Mouse (Mus musculus) CD8-positive naive resting alpha-beta T cell, adult 2 months (primary cell): ENCODE measurements around the gene Ep300.
"Not testable (repeated sequence)": the region's sequence is repeated elsewhere in the genome, so short reads cannot be mapped to it uniquely, and the experiment has no call there.

Experiments used
- DNase-seq, 2 experiments: peaks; one replicate each; pipeline ENCODE4 v3.0.0; 2022; ENCODE audit warnings: low read depth in 2 of 2, low spot score in 2 of 2

Gene Ep300

DNA sequence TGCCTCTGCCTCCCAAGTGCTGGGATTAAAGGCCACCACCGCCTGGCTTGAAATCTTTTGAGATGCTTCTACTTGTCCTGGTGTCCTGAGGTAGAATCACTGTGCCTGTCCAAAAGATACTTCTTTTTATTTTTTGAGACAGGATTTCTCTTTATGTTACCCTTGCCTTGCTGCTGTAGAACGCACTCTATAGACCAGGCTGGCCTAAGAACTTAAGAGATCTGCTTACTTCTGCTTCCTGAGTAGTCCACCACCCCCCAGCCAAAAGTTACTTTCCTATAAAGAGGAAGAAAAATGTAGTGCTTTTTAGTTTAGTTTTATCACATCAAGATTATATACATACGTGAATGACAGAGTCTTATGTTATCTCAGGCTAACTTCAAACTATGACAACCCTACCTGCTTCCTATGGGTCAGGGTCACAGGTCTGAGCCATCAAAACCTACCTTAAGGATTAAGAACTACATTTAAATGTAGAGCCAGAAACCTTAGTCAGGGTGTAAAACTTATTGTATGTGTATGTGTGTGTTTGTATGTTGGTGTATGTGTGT lies 9.1 kb downstream of the Ep300 start:
- DNase-seq, result no peak

- DNase-seq, result not testable (repeated sequence)
These were observed 13.6 kb downstream of the Ep300 start for GRCm38 (mm10) chr15:81598742-81599141.

GRCm38 (mm10) chr15:81605241-81605640 lies 20.1 kb downstream of the Ep300 start:
- no peak for DNase-seq

DNA sequence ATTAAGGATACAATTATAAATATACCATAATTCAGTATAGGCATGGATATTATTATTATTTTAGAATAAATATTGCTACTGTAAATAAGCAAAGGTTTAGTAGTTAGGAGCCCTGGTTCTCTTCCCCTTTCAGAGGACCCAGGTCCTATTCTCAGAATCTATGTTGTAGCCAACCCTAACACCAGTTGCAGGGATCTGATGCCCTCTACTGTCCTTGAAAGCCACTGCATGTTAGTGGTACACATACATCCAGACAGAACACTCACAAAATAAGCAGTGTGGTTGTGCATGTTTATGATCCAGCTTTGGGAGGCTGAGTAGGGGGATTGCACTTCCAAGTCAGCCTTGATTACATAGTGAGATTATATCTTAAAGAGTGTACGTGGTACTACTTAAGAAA lies 21.5 kb downstream of the Ep300 start:
- peak in 1 of 2 experiments; percentile 48 for DNase-seq

DNA sequence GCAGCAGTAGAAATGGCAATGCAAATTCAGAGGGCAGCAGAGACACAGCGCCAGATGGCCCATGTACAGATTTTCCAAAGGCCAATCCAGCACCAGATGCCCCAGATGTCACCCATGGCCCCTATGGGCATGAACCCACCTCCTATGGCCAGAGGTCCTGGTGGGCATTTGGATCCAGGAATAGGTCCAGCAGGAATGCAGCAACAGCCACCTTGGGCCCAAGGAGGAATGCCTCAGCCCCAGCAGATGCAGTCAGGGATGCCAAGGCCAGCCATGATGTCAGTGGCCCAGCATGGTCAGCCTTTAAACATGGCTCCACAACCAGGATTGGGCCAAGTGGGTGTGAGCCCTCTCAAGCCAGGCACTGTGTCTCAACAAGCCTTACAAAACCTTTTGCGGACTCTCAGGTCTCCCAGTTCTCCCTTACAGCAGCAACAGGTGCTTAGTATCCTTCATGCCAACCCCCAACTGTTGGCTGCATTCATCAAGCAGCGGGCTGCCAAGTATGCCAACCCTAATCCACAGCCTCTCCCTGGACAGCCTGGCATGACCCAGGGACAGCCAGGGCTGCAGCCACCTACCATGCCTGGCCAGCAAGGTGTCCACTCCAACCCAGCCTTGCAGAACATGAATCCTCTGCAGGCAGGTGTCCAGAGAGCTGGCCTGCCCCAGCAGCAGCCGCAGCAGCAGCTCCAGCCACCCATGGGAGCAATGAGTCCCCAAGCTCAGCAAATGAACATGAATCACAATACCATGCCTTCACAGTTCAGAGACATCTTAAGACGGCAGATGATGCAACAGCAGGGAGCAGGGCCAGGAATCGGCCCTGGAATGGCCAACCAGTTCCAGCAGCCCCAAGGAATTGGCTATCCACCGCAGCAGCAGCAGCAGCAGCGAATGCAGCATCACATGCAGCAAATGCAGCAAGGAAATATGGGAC lies 64.6 kb downstream of the Ep300 start:
- DNase-seq, result no peak

DNA sequence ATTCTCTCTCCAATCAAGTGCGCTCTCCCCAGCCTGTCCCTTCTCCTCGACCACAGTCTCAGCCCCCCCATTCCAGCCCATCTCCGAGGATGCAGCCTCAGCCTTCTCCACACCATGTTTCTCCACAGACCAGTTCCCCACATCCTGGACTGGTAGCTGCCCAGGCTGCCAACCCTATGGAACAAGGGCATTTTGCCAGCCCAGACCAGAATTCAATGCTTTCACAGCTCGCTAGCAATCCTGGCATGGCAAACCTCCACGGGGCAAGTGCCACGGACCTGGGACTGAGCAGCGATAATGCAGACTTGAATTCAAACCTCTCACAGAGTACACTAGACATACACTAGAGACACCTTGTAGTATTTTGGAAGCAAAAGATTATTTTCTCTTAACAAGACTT lies 65.5 kb downstream of the Ep300 start:
- DNase-seq, result no peak

DNA sequence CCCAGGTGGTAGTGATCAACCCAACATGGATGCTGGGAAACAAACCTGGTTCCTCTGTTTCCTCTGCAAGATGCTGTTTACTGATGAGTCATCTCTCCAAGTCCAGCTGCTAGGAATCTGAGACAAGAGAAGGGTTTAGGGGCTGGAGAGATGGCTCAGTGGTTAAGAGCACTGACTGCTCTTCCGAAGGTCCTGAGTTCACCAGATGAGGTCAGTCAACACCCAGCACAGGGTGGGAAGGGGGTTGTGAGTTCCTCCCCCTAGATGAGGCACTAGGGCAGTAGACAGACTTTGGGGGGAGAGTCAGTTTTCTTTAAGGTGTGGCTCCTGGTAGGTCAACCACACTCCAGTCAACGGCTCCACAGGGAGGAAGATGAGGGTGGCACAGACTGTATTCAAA lies 76.5 kb downstream of the Ep300 start:
- no peak for DNase-seq

- DNase-seq, result no peak
These were observed 78.1 kb downstream of the Ep300 start for GRCm38 (mm10) chr15:81663281-81663680.

DNA sequence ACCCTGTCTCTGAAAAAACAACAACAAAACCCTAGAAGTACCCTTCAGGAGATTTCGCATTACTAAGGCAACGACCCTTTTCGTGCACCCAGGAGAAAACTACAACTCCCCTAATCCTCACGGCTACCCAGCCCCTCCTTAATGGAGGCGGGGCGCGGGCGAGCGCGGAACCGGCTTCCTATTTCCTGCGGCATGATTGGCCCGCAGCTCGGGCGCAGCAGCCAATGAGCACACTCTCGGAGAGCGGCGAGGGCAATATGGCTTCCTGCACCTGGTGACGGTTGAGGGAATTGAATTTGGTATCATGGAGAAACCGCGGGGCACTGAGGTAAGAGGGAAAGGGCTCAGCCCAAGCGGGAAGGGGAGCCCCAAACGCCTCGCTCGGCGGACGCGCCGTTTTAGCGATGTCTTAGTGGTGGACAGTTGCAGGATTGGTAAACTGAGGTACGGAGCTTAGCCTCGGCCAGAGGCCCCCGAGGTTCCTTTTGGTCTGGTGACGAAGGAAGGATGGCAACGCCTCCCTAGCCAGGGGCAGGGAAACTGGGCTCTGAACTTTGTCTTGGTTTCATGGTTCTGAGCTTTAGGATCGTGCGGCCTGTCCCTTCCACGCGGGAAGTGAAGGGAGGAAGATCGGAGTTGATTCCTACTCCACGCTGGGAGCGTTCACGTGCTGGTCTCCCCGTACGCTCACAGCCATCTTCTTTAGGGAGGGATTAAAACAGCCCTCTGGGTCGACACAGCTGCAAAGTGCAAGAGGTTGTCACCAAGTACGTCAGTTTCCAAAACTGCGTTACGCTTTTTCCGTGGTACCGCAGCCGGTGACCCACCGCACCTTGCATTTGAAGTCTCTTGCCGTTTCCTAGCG lies 78.8 kb downstream of the Ep300 start, which contains the start of gene L3mbtl2:
Gene L3mbtl2 (plus strand): TSS at position 193 of the 865 bp plus-strand sequence.
- peak; percentile 81 to 87 for DNase-seq

DNA sequence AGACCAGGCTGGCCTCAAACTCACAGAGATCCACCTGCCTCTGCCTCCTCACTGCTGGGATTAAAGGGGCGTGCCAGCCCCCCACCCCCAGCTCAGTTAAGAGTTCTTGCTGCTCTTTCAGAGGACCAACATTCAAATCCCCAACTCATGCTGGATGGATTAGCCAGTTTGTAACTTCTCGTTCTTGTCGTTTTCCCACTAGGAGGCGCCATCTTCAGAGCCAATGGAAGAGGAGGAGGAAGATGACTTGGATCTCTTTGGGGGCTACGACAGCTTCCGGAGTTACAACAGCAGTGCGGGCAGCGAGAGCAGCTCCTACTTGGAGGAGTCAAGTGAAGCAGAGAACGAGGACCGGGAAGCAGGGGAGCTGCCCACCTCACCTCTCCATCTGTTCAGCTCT lies 81.8 kb downstream of the Ep300 start:
- no peak for DNase-seq

GRCm38 (mm10) chr15:81670231-81670640 lies 85.1 kb downstream of the Ep300 start:
- DNase-seq, result no peak

- no peak for DNase-seq
These were observed 91.5 kb downstream of the Ep300 start for GRCm38 (mm10) chr15:81676637-81677036.

GRCm38 (mm10) chr15:81680301-81680805 lies 95.2 kb downstream of the Ep300 start:
- no peak for DNase-seq

GRCm38 (mm10) chr15:81693366-81693966 lies 108.3 kb downstream of the Ep300 start:
- no peak for DNase-seq

- DNase-seq, result peak; percentile 40 to 51
These were observed 109.1 kb downstream of the Ep300 start for GRCm38 (mm10) chr15:81693967-81694881.

GRCm38 (mm10) chr15:81694891-81695290 lies 109.7 kb downstream of the Ep300 start:
- no peak for DNase-seq

- no peak for DNase-seq
These were observed 112.0 kb downstream of the Ep300 start, which contains the start of gene Chadl for GRCm38 (mm10) chr15:81697175-81697574. Gene Chadl, minus strand, starts transcription at chr15:81697287.

- DNase-seq, result peak in 1 of 2 experiments; percentile 6
These were observed 112.7 kb downstream of the Ep300 start for GRCm38 (mm10) chr15:81697847-81698246.

DNA sequence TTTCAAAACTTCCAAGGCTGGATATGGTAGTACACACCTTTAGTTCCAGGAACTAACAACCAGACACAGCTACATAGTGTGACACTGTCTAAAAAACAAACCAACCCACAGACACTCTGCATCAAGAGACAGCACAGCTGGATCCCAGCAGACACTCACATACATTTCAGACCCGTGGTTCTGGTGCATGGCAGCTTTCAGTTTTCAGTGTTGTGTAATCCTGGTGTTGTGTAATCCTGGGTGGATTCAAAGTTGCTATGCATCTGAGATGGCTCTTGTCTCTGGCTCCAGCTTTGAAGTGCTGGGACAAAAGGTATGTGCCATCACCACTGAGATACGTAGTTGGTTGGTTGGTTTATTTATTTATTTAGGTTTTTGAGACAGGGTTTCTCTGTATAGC lies 113.4 kb downstream of the Ep300 start:
- no peak for DNase-seq

- DNase-seq, result no peak
These were observed 115.0 kb downstream of the Ep300 start for GRCm38 (mm10) chr15:81700161-81700560.
